Mouse (Mus musculus) macrophage (primary cell): Measurements from ENCODE around the gene Ncoa5. TPM values are rescaled to one million over a fixed set of nuclear protein-coding genes. Genes with fewer than 3 reads are reported as not detected.

ENCODE experiments used
- H3K27ac ChIP-seq: fragments of 350-480 bp; formaldehyde crosslinking; 2 replicates; pipeline ENCODE4 v1.9.0; 2021
- H3K36me3 ChIP-seq: fragments of 350-480 bp; formaldehyde crosslinking; 2 replicates; pipeline ENCODE4 v1.9.0; 2021; ENCODE audit errors: inconsistent target
- H3K4me3 ChIP-seq: fragments of 350-480 bp; formaldehyde crosslinking; 2 replicates; pipeline ENCODE4 v1.9.0; 2021; ENCODE audit errors: inconsistent target
- H3K79me2 ChIP-seq: fragments of 350-480 bp; formaldehyde crosslinking; 2 replicates; pipeline ENCODE4 v1.9.0; 2021; ENCODE audit errors: inconsistent target
- WGBS: methylation state at CpG from one replicate; pipeline ENCODE4 v1.1.7; 2026; ENCODE audit warnings: inconsistent platforms; ENCODE audit not compliant: missing documents; 5-methylcytosine and 5-hydroxymethylcytosine counted together
- polyA plus RNA-seq: library from polyadenylated mRNA; stranded (reverse); fragments of 250-400 nt; gene quantifications from 3 replicates; pipeline ENCODE4 v1.2.4, GENCODE M21; 2018; ENCODE audit warnings: inconsistent platforms

The Ncoa5 gene
- polyA plus RNA-seq, 1 experiment from 2014 or later = 27.6 TPM

- H3K36me3 ChIP-seq = peaks cover 4% of the 10 kb centered on the region; the same call in 1 of the 2 replicates
- whole genome bisulfite sequencing = 0% methylated on average over 1 of the region's 1 CpGs
- no peak overlapping the region for H3K4me3 ChIP-seq
- H3K27ac ChIP-seq = no peak overlapping the region
- H3K79me2 ChIP-seq = peaks cover 100% of the 10 kb centered on the region
Measured at GRCm38 (mm10) chr2:165027163-165027562, 7.5 kb downstream of the Ncoa5 start.

GRCm38 (mm10) chr2:165020490-165020889 lies 14.2 kb downstream of the Ncoa5 start:
- WGBS = 84% methylated on average over 3 of the region's 3 CpGs
- Histone ChIP-seq H3K79me2 (peaks cover 61% of the 10 kb centered on the region), H3K36me3 (peaks cover 9% of the 10 kb centered on the region; the same call in 1 of the 2 replicates), H3K27ac (no peak overlapping the region), H3K4me3 (no peak overlapping the region)

GRCm38 (mm10) chr2:165014935-165015334 lies 19.7 kb downstream of the Ncoa5 start:
- Histone ChIP-seq H3K36me3 (peaks cover 28% of the 10 kb centered on the region), H3K4me3 (no peak overlapping the region), H3K27ac (no peak overlapping the region), H3K79me2 (peaks cover 25% of the 10 kb centered on the region; the same call in 1 of the 2 replicates)
- WGBS = 39% methylated on average over 5 of the region's 5 CpGs

GRCm38 (mm10) chr2:165010351-165010750 lies 24.3 kb downstream of the Ncoa5 start:
- H3K27ac ChIP-seq = no peak overlapping the region
- H3K79me2 ChIP-seq = peaks cover 6% of the 10 kb centered on the region; the same call in 1 of the 2 replicates
- 84% methylated on average over 10 of the region's 10 CpGs for WGBS
- peaks cover 64% of the 10 kb centered on the region for H3K36me3 ChIP-seq
- H3K4me3 ChIP-seq = no peak overlapping the region

- Histone ChIP-seq H3K27ac (no peak overlapping the region), H3K4me3 (no peak overlapping the region), H3K36me3 (peaks cover 64% of the 10 kb centered on the region), H3K79me2 (peaks cover 6% of the 10 kb centered on the region; the same call in 1 of the 2 replicates)
- 100% methylated on average over 1 of the region's 2 CpGs for WGBS
Measured at GRCm38 (mm10) chr2:165009581-165009980, 25.1 kb downstream of the Ncoa5 start.

- H3K4me3 ChIP-seq = no peak overlapping the region
- H3K36me3 ChIP-seq = peaks cover 68% of the 10 kb centered on the region
- H3K79me2 ChIP-seq = peaks cover 2% of the 10 kb centered on the region; the same call in 1 of the 2 replicates
- no peak overlapping the region for H3K27ac ChIP-seq
- 95% methylated on average over 13 of the region's 14 CpGs for WGBS
Measured at GRCm38 (mm10) chr2:165009161-165009560, 25.5 kb downstream of the Ncoa5 start.

GRCm38 (mm10) chr2:165007986-165008385 lies 26.7 kb downstream of the Ncoa5 start:
- no peaks in the 10 kb centered on the region for H3K79me2 ChIP-seq
- H3K27ac ChIP-seq = no peak overlapping the region
- peaks cover 80% of the 10 kb centered on the region for H3K36me3 ChIP-seq
- 100% methylated on average over 1 of the region's 1 CpGs for WGBS
- H3K4me3 ChIP-seq = no peak overlapping the region

- Histone ChIP-seq H3K79me2 (no peaks in the 10 kb centered on the region), H3K27ac (no peak overlapping the region), H3K36me3 (peaks cover 86% of the 10 kb centered on the region), H3K4me3 (no peak overlapping the region)
- 89% methylated on average over 4 of the region's 4 CpGs for WGBS
Measured at GRCm38 (mm10) chr2:165006813-165007212, 27.9 kb downstream of the Ncoa5 start.

GRCm38 (mm10) chr2:165004237-165004636 lies 30.4 kb downstream of the Ncoa5 start:
- WGBS = 95% methylated on average over 7 of the region's 10 CpGs
- peaks cover 85% of the 10 kb centered on the region for H3K36me3 ChIP-seq
- H3K79me2 ChIP-seq = no peaks in the 10 kb centered on the region
- H3K4me3 ChIP-seq = no peak overlapping the region
- H3K27ac ChIP-seq = no peak overlapping the region

GRCm38 (mm10) chr2:165003108-165003507 lies 31.6 kb downstream of the Ncoa5 start:
- H3K79me2 ChIP-seq = no peaks in the 10 kb centered on the region
- WGBS = 93% methylated on average over 3 of the region's 3 CpGs
- H3K36me3 ChIP-seq = peaks cover 74% of the 10 kb centered on the region
- no peak overlapping the region for H3K27ac ChIP-seq
- H3K4me3 ChIP-seq = no peak overlapping the region

GRCm38 (mm10) chr2:165001958-165002357 lies 32.7 kb downstream of the Ncoa5 start:
- peaks cover 62% of the 10 kb centered on the region for H3K36me3 ChIP-seq
- H3K4me3 ChIP-seq = no peak overlapping the region
- H3K79me2 ChIP-seq = no peaks in the 10 kb centered on the region
- WGBS = 93% methylated on average over 13 of the region's 13 CpGs
- H3K27ac ChIP-seq = no peak overlapping the region

- Histone ChIP-seq H3K4me3 (no peak overlapping the region), H3K36me3 (peaks cover 33% of the 10 kb centered on the region), H3K79me2 (no peaks in the 10 kb centered on the region), H3K27ac (no peak overlapping the region)
- WGBS = 5% methylated on average over 52 of the region's 52 CpGs
Measured at GRCm38 (mm10) chr2:164997721-164998428, 36.8 kb downstream of the Ncoa5 start.

- 8% methylated on average over 47 of the region's 49 CpGs for WGBS
- Histone ChIP-seq H3K27ac (no peak overlapping the region), H3K4me3 (no peak overlapping the region), H3K79me2 (no peaks in the 10 kb centered on the region), H3K36me3 (peaks cover 25% of the 10 kb centered on the region)
Measured at GRCm38 (mm10) chr2:164996848-164997720, 37.6 kb downstream of the Ncoa5 start.

GRCm38 (mm10) chr2:164995976-164996375 lies 38.7 kb downstream of the Ncoa5 start:
- Histone ChIP-seq H3K36me3 (peaks cover 14% of the 10 kb centered on the region), H3K4me3 (no peak overlapping the region), H3K27ac (no peak overlapping the region), H3K79me2 (no peaks in the 10 kb centered on the region)
- WGBS = 86% methylated on average over 11 of the region's 11 CpGs
